Mouse (Mus musculus) olfactory bulb, adult 2 months (tissue): ENCODE measurements around the gene Plekhg3. TPM values are rescaled to one million over a fixed set of nuclear protein-coding genes. Genes with fewer than 3 reads are reported as not detected.

Experiments used
- H3K27ac ChIP-seq: fragments of 200-500 bp; 2 replicates; pipeline ENCODE4 v1.5.1; 2012; ENCODE audit warnings: low read depth, low read length; ENCODE audit not compliant: insufficient read depth
- H3K4me1 ChIP-seq: fragments of 200-500 bp; 2 replicates; pipeline ENCODE4 v1.6.1; 2012; ENCODE audit warnings: low read length; ENCODE audit not compliant: control insufficient read depth, insufficient read depth
- H3K4me3 ChIP-seq: fragments of 200-500 bp; 2 replicates; pipeline ENCODE4 v1.5.1; 2012; ENCODE audit warnings: mild to moderate bottlenecking, low read depth, low read length, moderate library complexity; ENCODE audit not compliant: insufficient read depth
- CTCF ChIP-seq: fragments of 200-500 bp; IDR thresholded peaks from 2 replicates; pipeline ENCODE4 v1.5.1; 2012; ENCODE audit warnings: low read depth, mild to moderate bottlenecking, low read length, moderate library complexity; ENCODE audit not compliant: insufficient read depth
- POLR2A ChIP-seq: fragments of 200-500 bp; IDR thresholded peaks from 2 replicates; pipeline ENCODE4 v1.6.1; 2012; ENCODE audit warnings: mild to moderate bottlenecking, low read depth, low read length, moderate library complexity; ENCODE audit not compliant: insufficient read depth
- WGBS: fragments of 180-500 bp; shearing (Covaris S2); methylation state at CpG from one replicate; pipeline ENCODE4 v1.1.7; 2018; 5-methylcytosine and 5-hydroxymethylcytosine counted together
- polyA plus RNA-seq: library from polyadenylated mRNA; stranded (reverse); fragments of >200 nt; gene quantifications from 2 replicates; pipeline ENCODE4 v1.2.4, GENCODE M21; 2012; ENCODE audit warnings: low replicate concordance; ENCODE audit not compliant: missing spikeins, insufficient read depth, insufficient read length

The Plekhg3 gene
- polyA plus RNA-seq, 1 experiment = not detected

DNA sequence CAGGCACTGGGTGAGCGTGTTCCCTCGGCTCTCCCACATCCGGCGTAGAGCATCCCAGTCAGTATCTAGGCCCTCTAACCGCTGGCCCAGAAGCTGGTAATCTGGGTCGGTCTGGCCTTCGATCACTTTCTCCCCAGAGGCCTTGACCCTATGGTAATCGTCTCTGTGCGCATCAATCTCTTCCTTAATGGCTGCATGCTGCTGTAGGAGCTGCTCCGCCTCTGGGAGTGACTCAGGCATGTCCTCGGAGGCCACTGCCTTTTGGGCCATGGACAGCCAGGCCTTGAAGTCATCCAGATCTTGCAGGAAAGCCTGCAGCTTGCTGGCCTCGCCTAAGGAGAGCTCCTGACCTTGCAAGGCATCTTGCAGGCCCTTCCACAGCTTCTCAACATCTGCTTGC is 81.9 kb downstream of the Plekhg3 start:
- Histone ChIP-seq H3K4me3 (no peak overlapping the region), H3K4me1 (peaks cover 4% of the 10 kb centered on the region; the same call in 1 of the 2 replicates), H3K27ac (no peak overlapping the region)
- TF ChIP-seq POLR2A (no peak), CTCF (no peak)
- 95% methylated on average over 12 of the region's 12 CpGs for WGBS

GRCm38 (mm10) chr12:76614868-76615579 is 84.3 kb downstream of the Plekhg3 start:
- H3K4me1 ChIP-seq = peaks cover 4% of the 10 kb centered on the region; the same call in 1 of the 2 replicates
- H3K27ac ChIP-seq = no peak overlapping the region
- TF ChIP-seq CTCF (no peak), POLR2A (no peak)
- no peak overlapping the region for H3K4me3 ChIP-seq
- WGBS = 47% methylated on average over 12 of the region's 12 CpGs

- Histone ChIP-seq H3K4me3 (no peak overlapping the region), H3K27ac (no peak overlapping the region), H3K4me1 (peaks cover 4% of the 10 kb centered on the region; the same call in 1 of the 2 replicates)
- TF ChIP-seq CTCF = no peak
- no peak for TF ChIP-seq POLR2A
- 51% methylated on average over 4 of the region's 4 CpGs for WGBS
Observed at GRCm38 (mm10) chr12:76615580-76615937, 84.9 kb downstream of the Plekhg3 start.

DNA sequence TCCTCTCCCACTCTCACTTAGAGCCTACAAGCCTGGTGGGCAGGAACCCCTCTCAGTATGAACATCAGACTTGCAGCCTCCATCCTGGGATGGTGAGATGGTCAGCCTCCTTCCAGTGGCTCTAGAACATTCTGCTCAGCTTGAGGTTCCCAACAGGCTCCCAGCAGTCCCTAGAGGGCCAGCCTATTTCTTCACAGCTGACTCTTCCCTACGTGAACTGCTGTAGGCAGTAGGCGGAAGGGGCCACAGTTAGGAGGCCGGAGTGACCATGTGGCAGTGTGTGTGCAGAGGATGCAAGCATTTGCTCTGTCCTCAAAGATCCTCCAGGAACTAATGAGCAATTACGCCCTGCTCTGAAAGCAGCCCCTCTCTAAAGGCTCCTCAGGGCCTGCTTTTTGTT is 87.5 kb downstream of the Plekhg3 start:
- TF ChIP-seq POLR2A = no peak
- TF ChIP-seq CTCF = no peak
- Histone ChIP-seq H3K4me3 (no peak overlapping the region), H3K27ac (no peak overlapping the region), H3K4me1 (peaks cover 4% of the 10 kb centered on the region; the same call in 1 of the 2 replicates)
- 71% methylated on average over 4 of the region's 4 CpGs for WGBS

GRCm38 (mm10) chr12:76619847-76620246 is 89.2 kb downstream of the Plekhg3 start:
- Histone ChIP-seq H3K4me3 (no peak overlapping the region), H3K4me1 (peaks cover 10% of the 10 kb centered on the region), H3K27ac (no peak overlapping the region)
- TF ChIP-seq CTCF = no peak
- no peak for TF ChIP-seq POLR2A
- 77% methylated on average over 5 of the region's 5 CpGs for WGBS

GRCm38 (mm10) chr12:76623374-76623773 is 92.7 kb downstream of the Plekhg3 start:
- TF ChIP-seq CTCF (no peak), POLR2A (no peak)
- 84% methylated on average over 6 of the region's 6 CpGs for WGBS

More at GRCm38 (mm10) chr12:76623374-76623773, 92.7 kb downstream of the Plekhg3 start:
- Histone ChIP-seq H3K4me1 (peaks cover 6% of the 10 kb centered on the region; the same call in 1 of the 2 replicates), H3K4me3 (no peak overlapping the region), H3K27ac (no peak overlapping the region)

Other genes starting within 250 kb of the Plekhg3 start
- gene Akap5, start 206.0 kb upstream of the Plekhg3 start, polyA plus RNA-seq = not detected in 2 replicates
- gene Zbtb25, start 161.3 kb upstream of the Plekhg3 start, polyA plus RNA-seq = not detected in 2 replicates
- gene Zbtb1, start 160.6 kb upstream of the Plekhg3 start, polyA plus RNA-seq = not detected in 2 replicates
- not detected in 2 replicates for gene Hspa2, start 126.7 kb upstream of the Plekhg3 start, polyA plus RNA-seq
- not detected in 2 replicates for gene Ppp1r36, start 113.4 kb upstream of the Plekhg3 start, polyA plus RNA-seq
- 29.1 TPM in 1 of 2 replicates, not detected in the other for gene Sptb, start 179.7 kb downstream of the Plekhg3 start, polyA plus RNA-seq
- not detected in 2 replicates for gene Churc1, start 234.6 kb downstream of the Plekhg3 start, polyA plus RNA-seq
- not detected in 2 replicates for gene Fntb, start 234.7 kb downstream of the Plekhg3 start, polyA plus RNA-seq